Mouse (Mus musculus): Measurements from ENCODE around the gene Cela1.

GRCm38 (mm10) chr15:100687430-100687971 lies at the start of gene Cela1:
- no peak for TF ChIP-seq TAL1 (conservative IDR thresholded peaks at IDR 0.05; ENCODE audit: low read depth, low read length)
- TF ChIP-seq CTCF (IDR thresholded peaks at IDR 0.05; ENCODE audit: low read depth, low read length), result no peak
- no peak for TF ChIP-seq GATA1 (IDR thresholded peaks at IDR 0.05; ENCODE audit: borderline replicate concordance, low read length)
- TF ChIP-seq POLR2AphosphoS5 (IDR thresholded peaks at IDR 0.05; ENCODE audit: insufficient replicate concordance, low read depth, low read length), result no peak
- TF ChIP-seq GATA2 (IDR thresholded peaks at IDR 0.05; ENCODE audit: borderline replicate concordance, low read depth, low read length), result no peak
